Mouse (Mus musculus) myocyte (in vitro differentiated cells): ENCODE results near the gene Ncf4. TPM values are rescaled to one million over a fixed set of nuclear protein-coding genes. Genes with fewer than 3 reads are reported as not detected.

Experiments used
- H3K27me3 ChIP-seq: one replicate; pipeline ENCODE4 v1.6.1; 2011; ENCODE audit not compliant: control insufficient read depth, insufficient read depth, insufficient read length
- H3K36me3 ChIP-seq: one replicate; pipeline ENCODE4 v1.6.1; 2011; ENCODE audit not compliant: control insufficient read depth, insufficient read depth
- H3K4me2 ChIP-seq: one replicate; pipeline ENCODE4 v1.6.1; 2011; ENCODE audit warnings: low read depth, control low read depth
- H3K4me3 ChIP-seq: one replicate; pipeline ENCODE4 v1.5.1; 2011; ENCODE audit warnings: mild to moderate bottlenecking, control low read depth, moderate library complexity
- H3K79me2 ChIP-seq: one replicate; pipeline ENCODE4 v1.6.1; 2011; ENCODE audit not compliant: control insufficient read depth, insufficient read depth
- H3ac ChIP-seq: one replicate; pipeline ENCODE4 v1.6.1; 2011; ENCODE audit not compliant: control insufficient read depth, insufficient read length
- CEBPB ChIP-seq: IDR thresholded peaks from 2 replicates; pipeline ENCODE4 v1.6.1; 2011; ENCODE audit warnings: mild to moderate bottlenecking, moderate library complexity; ENCODE audit not compliant: poor library complexity, insufficient read depth, severe bottlenecking
- E2F4 ChIP-seq: IDR thresholded peaks from one replicate; pipeline ENCODE4 v1.6.1; 2011; ENCODE audit warnings: mild to moderate bottlenecking, control low read depth, moderate library complexity; ENCODE audit not compliant: insufficient read depth
- MAX ChIP-seq: IDR thresholded peaks from one replicate; pipeline ENCODE4 v1.6.1; 2011; ENCODE audit warnings: low read depth, mild to moderate bottlenecking, control low read depth
- MYOD1 ChIP-seq, 3 experiments: IDR thresholded peaks; one replicate each; pipeline ENCODE4 v1.6.1; 2011; ENCODE audit warnings: control low read depth in 2 of 3, low read depth in 2 of 3, mild to moderate bottlenecking in 2 of 3, moderate library complexity in 1 of 3; ENCODE audit not compliant: insufficient read length in 2 of 3, control insufficient read depth in 1 of 3
- MYOG ChIP-seq, 3 experiments: IDR thresholded peaks; one replicate each; pipeline ENCODE4 v1.6.1; 2011; ENCODE audit warnings: control low read depth in 2 of 3, low read depth in 2 of 3, mild to moderate bottlenecking in 2 of 3; ENCODE audit not compliant: insufficient read length in 2 of 3, control insufficient read depth in 1 of 3, insufficient read depth in 1 of 3
- POLR2A ChIP-seq: IDR thresholded peaks from one replicate; pipeline ENCODE4 v1.6.1; 2011; ENCODE audit warnings: low read depth, mild to moderate bottlenecking, control low read depth, moderate library complexity; ENCODE audit not compliant: insufficient read length
- POLR2AphosphoS2 ChIP-seq: IDR thresholded peaks from one replicate; pipeline ENCODE4 v1.6.1; 2011; ENCODE audit warnings: low read depth, control low read depth; ENCODE audit not compliant: insufficient read length
- REST ChIP-seq: IDR thresholded peaks from one replicate; pipeline ENCODE4 v1.6.1; 2011; ENCODE audit warnings: mild to moderate bottlenecking, control low read depth, moderate library complexity; ENCODE audit not compliant: insufficient read depth, insufficient read length
- SRF ChIP-seq: IDR thresholded peaks from one replicate; pipeline ENCODE4 v1.6.1; 2011; ENCODE audit warnings: low read depth; ENCODE audit not compliant: control insufficient read depth, insufficient read length
- TCF12 ChIP-seq: IDR thresholded peaks from one replicate; pipeline ENCODE4 v1.6.1; 2011; ENCODE audit warnings: mild to moderate bottlenecking, control low read depth; ENCODE audit not compliant: poor library complexity, insufficient read depth, severe bottlenecking
- TCF3 ChIP-seq: IDR thresholded peaks from one replicate; pipeline ENCODE4 v1.6.1; 2011; ENCODE audit warnings: low read depth, control low read depth; ENCODE audit not compliant: insufficient read length
- USF1 ChIP-seq: IDR thresholded peaks from one replicate; pipeline ENCODE4 v1.6.1; 2011; ENCODE audit warnings: low read depth, mild to moderate bottlenecking, control low read depth, moderate library complexity
- polyA plus RNA-seq: library from polyadenylated mRNA; unstranded; fragments of >200 nt; fragmentation: generic; extraction: Trizol; gene quantifications from one replicate; pipeline ENCODE4 v1.2.1, GENCODE M21; 2012; ENCODE audit warnings: missing spikeins

The Ncf4 gene
- polyA plus RNA-seq, 1 experiment, result 0.79 TPM

DNA sequence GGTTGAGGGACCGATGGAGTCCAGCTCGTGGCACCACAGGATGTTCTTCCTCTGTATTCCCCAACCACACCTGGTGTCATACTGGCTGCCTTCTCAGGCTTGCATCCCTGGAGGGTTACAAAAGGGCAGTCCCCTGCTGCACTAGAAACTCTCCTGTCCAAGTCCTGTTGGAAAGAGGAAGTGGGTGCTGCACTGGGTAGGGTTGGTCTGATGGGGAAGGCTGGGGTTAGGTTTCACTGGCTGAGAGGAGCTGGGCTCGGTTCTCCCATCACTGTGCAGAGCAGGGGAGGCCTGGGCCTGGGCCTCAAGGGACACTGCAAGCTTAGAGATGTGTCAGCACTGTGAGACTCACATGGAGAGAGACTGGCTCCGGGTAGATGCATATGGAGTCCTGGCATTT, 34.4 kb upstream of the Ncf4 start:
- no peaks in the 10 kb centered on the region for H3K36me3 ChIP-seq
- no peak overlapping the region for H3K4me3 ChIP-seq
- TF ChIP-seq MYOG (IDR thresholded peaks at IDR 0.05; ENCODE audit: control insufficient read depth in 1 of 3, insufficient read depth in 1 of 3, insufficient read length in 2 of 3, low read depth in 2 of 3) (no peak), TCF12 (no peak), MAX (no peak), POLR2AphosphoS2 (no peak)
- no peaks in the 10 kb centered on the region for H3K79me2 ChIP-seq
- H3ac ChIP-seq, result no peak overlapping the region
- H3K27me3 ChIP-seq, result no peaks in the 10 kb centered on the region
- H3K4me2 ChIP-seq, result no peak overlapping the region

- no peak overlapping the region for H3K4me2 ChIP-seq
- no peak overlapping the region for H3K4me3 ChIP-seq
- TF ChIP-seq MYOD1 (IDR thresholded peaks at IDR 0.05; ENCODE audit: control insufficient read depth in 1 of 3, insufficient read length in 2 of 3, low read depth in 2 of 3), result peak in 1 of 3 experiments; percentile 59
- TF ChIP-seq SRF, result no peak
- peak in 1 of 3 experiments; percentile 28 for TF ChIP-seq MYOG (IDR thresholded peaks at IDR 0.05; ENCODE audit: control insufficient read depth in 1 of 3, insufficient read depth in 1 of 3, insufficient read length in 2 of 3, low read depth in 2 of 3)
- H3ac ChIP-seq, result no peak overlapping the region
- no peaks in the 10 kb centered on the region for H3K79me2 ChIP-seq
- no peaks in the 10 kb centered on the region for H3K27me3 ChIP-seq
- H3K36me3 ChIP-seq, result no peaks in the 10 kb centered on the region
Observed at GRCm38 (mm10) chr15:78211367-78211766, 33.2 kb upstream of the Ncf4 start.

GRCm38 (mm10) chr15:78215269-78215668, 29.3 kb upstream of the Ncf4 start:
- H3K36me3 ChIP-seq, result no peaks in the 10 kb centered on the region
- TF ChIP-seq E2F4, result no peak
- no peak overlapping the region for H3K4me3 ChIP-seq
- no peaks in the 10 kb centered on the region for H3K79me2 ChIP-seq
- H3ac ChIP-seq, result no peak overlapping the region
- no peak overlapping the region for H3K4me2 ChIP-seq
- peaks cover 1% of the 10 kb centered on the region for H3K27me3 ChIP-seq

DNA sequence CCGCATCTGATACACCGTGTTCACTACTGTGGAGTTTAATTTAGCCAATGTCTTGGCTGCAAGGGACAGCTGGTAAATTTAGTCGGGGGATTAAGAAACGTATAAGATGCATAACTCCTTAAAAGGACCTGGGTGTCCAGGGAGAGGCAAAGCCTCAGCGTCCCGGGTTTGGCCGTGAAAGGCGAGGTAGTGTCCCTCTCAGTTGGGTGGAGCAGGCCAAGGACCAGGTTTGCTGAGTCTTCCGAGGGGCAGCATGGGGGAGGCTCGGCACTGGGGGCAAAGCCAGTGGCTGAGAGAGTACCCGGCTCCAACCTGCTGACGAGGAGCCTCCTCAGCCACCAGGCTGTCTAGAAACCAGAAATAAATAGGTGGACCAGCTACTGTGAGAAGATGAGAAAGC, 16.8 kb upstream of the Ncf4 start:
- no peaks in the 10 kb centered on the region for H3K36me3 ChIP-seq
- H3K4me3 ChIP-seq, result no peak overlapping the region
- H3ac ChIP-seq, result no peak overlapping the region
- H3K79me2 ChIP-seq, result no peaks in the 10 kb centered on the region
- peaks cover 65% of the 10 kb centered on the region for H3K27me3 ChIP-seq
- TF ChIP-seq TCF12 (no peak), POLR2AphosphoS2 (no peak), MYOG (IDR thresholded peaks at IDR 0.05; ENCODE audit: control insufficient read depth in 1 of 3, insufficient read depth in 1 of 3, insufficient read length in 2 of 3, low read depth in 2 of 3) (no peak)
- H3K4me2 ChIP-seq, result no peak overlapping the region

DNA sequence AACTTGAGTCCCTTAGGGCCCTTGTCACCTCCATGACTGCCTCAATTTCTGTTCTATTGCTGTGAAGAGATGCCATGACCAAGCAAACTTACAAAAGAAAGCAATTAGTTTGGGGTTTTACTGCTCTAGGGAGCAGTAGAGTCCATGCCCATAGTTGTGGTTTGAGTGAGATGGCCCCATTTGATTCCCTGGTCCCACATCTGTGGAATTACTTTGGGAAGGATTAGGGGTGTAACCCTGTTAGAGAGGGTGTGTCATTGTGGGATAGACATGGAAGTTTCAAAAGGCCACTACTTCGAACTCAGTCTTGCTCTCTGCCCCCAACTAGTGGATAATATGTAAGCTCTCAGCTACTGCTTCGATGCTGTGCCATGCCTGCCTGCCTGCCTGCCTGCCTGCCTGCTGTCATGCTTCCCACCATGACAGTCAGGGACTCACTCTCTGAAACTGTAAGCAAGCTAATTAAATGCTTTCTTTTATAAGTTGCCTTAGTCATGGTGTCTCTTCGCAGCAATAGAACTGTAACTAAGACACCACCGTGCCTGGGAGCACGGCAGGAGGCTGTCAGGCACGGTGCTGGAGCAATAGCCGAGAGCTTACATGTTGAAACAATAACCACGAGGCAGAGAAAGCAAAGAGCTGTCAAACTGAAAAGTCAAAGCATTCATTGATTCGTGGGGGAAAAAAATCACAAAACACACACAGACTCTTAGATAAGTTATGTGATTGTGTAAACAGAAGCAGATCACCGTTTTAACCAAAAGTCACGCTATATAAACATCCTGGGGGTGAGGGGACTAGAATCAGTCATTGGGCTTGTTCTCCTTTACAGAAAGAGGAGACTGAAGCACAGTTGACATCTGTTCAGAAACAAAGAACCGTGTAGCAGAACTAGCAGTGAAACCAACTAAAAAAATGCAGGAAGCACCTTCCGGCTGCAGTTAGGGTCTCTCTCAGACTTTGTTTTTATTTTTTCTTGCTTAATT, 13.0 kb upstream of the Ncf4 start:
- no peaks in the 10 kb centered on the region for H3K36me3 ChIP-seq
- H3K4me2 ChIP-seq, result no peak overlapping the region
- H3ac ChIP-seq, result no peak overlapping the region

More for the DNA sequence above, 13.0 kb upstream of the Ncf4 start:
- Histone ChIP-seq H3K4me3 (no peak overlapping the region), H3K27me3 (peaks cover 49% of the 10 kb centered on the region), H3K79me2 (no peaks in the 10 kb centered on the region)
- TF ChIP-seq CEBPB (no peak), TCF12 (no peak), MYOD1 (IDR thresholded peaks at IDR 0.05; ENCODE audit: control insufficient read depth in 1 of 3, insufficient read length in 2 of 3, low read depth in 2 of 3) (no peak), MYOG (IDR thresholded peaks at IDR 0.05; ENCODE audit: control insufficient read depth in 1 of 3, insufficient read depth in 1 of 3, insufficient read length in 2 of 3, low read depth in 2 of 3) (no peak), E2F4 (no peak), USF1 (no peak), SRF (no peak), POLR2AphosphoS2 (no peak), POLR2A (no peak), MAX (no peak), REST (no peak), TCF3 (no peak)
